Mouse (Mus musculus): Measurements from ENCODE around the gene Tom1l2. TPM values are rescaled to one million over a fixed set of nuclear protein-coding genes. Genes with fewer than 3 reads are reported as not detected.

Gene Tom1l2
- polyA plus RNA-seq, 1 experiment from 2014 or later, result 24.1 TPM

DNA sequence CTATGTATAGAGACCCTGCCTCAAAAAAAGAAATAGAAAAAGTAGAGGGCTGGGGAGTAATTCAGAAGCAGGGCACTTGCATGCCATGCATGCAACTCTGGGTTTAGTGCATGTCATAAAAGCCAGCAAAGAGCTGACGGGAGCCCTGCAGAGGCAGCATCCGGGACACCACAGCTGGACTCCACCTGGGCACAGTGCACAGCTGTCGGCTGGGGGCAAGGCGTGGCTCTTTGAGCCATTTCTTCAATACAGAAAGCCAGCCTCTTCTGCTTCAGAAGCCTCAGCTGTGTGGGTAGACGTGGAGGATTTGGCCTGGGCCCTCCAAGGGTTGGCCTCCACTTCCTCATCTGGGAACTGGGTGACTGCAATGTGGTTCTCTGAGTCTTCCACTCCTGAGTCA lies 117.4 kb downstream of the Tom1l2 start:
- H3K9me3 ChIP-seq, result no peaks in the 10 kb centered on the region
- no peaks in the 10 kb centered on the region for H3K27me3 ChIP-seq (replicated peaks)
- 74% methylated on average over 5 of the region's 5 CpGs for WGBS
- H3K4me3 ChIP-seq (replicated peaks), result no peak overlapping the region
- H3K27ac ChIP-seq, result no peak overlapping the region
- peaks cover 6% of the 10 kb centered on the region; the same call in 1 of the 2 replicates for H3K4me1 ChIP-seq
- no peak for ATAC-seq (ENCODE audit: insufficient read depth, low FRiP score, low read depth)
- 0 out of 2 replicates have a peak, but pooled peaks cover 8% of the 10 kb centered on the region for H3K36me3 ChIP-seq
- no peak overlapping the region for H3K4me2 ChIP-seq
- H3K9ac ChIP-seq, result no peak overlapping the region

DNA sequence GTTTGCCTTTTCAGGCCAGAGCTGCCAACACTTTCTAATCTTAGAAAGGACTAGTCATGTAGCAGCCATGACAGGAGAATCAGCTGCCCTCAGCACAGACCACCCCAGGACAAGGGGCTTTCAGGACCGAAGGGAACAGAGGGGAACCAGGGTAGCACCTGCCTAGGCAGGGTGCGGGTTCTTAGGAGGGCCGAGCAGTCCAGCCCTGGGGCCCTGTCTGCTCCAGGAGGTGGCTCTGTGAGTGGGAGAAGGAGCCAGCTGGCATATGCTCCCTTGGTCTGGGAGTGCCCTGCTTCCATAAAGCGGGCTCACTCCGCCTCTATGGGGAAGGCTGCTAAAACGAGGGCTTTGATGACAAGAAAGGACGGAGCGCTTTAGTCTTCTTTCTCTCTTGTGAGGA lies 119.5 kb downstream of the Tom1l2 start:
- H3K36me3 ChIP-seq, result peaks cover 5% of the 10 kb centered on the region; the same call in 1 of the 2 replicates
- WGBS, result 72% methylated on average over 8 of the region's 8 CpGs
- no peak overlapping the region for H3K4me2 ChIP-seq
- no peak overlapping the region for H3K9ac ChIP-seq
- H3K27ac ChIP-seq, result no peak overlapping the region
- H3K4me1 ChIP-seq, result peaks cover 9% of the 10 kb centered on the region; the same call in 1 of the 2 replicates
- H3K4me3 ChIP-seq (replicated peaks), result no peak overlapping the region
- no peaks in the 10 kb centered on the region for H3K9me3 ChIP-seq
- ATAC-seq (ENCODE audit: insufficient read depth, low FRiP score, low read depth), result no peak
- H3K27me3 ChIP-seq (replicated peaks), result no peaks in the 10 kb centered on the region

DNA sequence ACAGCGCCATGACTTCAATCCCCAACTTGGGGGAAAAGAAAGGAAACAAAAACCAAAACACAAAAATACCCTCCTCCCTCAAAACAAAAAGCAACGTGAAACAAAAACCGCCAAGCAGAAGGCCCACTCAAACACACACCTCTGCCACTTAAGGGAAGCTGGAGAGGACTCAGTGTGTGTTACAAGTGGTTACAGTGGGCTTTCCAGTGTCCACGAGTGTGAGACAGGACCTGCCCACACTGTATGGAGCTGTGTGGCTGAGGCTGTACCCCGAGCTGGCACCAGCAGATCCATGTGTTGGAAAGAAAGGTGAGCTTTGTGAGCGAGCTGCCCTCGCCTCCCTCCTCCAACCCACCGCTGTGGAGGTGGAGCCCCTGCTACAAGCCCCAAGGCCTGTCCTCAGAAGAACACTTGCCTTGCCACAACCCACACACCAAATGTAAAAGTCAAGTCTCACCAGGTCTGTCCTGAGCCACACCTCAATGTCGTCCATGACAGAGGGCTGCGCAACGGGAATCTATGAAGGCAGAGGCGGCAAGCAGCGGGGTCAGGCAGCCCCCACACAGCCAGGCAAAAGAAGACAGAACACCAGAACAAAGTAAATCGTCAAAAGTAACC lies 120.2 kb downstream of the Tom1l2 start:
- no peak for ATAC-seq (ENCODE audit: insufficient read depth, low FRiP score, low read depth)
- no peaks in the 10 kb centered on the region for H3K9me3 ChIP-seq
- H3K4me3 ChIP-seq (replicated peaks), result no peak overlapping the region
- H3K9ac ChIP-seq, result no peak overlapping the region
- WGBS, result 76% methylated on average over 14 of the region's 14 CpGs
- peaks cover 5% of the 10 kb centered on the region; the same call in 1 of the 2 replicates for H3K36me3 ChIP-seq
- no peak overlapping the region for H3K4me2 ChIP-seq
- no peak overlapping the region for H3K27ac ChIP-seq
- peaks cover 9% of the 10 kb centered on the region; the same call in 1 of the 2 replicates for H3K4me1 ChIP-seq
- no peaks in the 10 kb centered on the region for H3K27me3 ChIP-seq (replicated peaks)

DNA sequence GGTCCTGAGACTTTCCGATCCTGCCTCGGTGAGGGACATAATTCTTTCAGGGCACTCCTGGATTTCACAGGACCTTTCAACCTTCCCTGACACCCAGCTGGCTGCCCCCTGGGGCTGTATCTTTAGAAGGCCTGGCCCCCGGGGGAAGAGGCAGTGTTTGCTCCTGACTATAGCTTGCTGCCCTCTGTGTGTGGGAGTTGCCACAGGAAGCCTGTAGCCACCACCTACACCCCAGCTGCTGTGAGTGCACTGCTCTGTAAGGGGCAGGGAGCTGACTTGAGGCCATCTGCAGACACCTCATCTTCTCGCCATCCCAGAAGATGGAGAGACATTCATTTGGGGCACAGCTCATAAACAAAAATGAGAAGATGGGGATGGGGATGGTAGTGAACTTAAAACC lies 120.8 kb downstream of the Tom1l2 start:
- Histone ChIP-seq H3K9me3 (no peaks in the 10 kb centered on the region), H3K4me1 (peaks cover 9% of the 10 kb centered on the region; the same call in 1 of the 2 replicates), H3K27ac (no peak overlapping the region), H3K4me3 (replicated peaks) (no peak overlapping the region), H3K27me3 (replicated peaks) (no peaks in the 10 kb centered on the region), H3K4me2 (no peak overlapping the region), H3K36me3 (no peaks in the 10 kb centered on the region; the same call in 1 of the 2 replicates), H3K9ac (no peak overlapping the region)
- no peak for ATAC-seq (ENCODE audit: insufficient read depth, low FRiP score, low read depth)
- WGBS, result 48% methylated on average over 4 of the region's 4 CpGs

DNA sequence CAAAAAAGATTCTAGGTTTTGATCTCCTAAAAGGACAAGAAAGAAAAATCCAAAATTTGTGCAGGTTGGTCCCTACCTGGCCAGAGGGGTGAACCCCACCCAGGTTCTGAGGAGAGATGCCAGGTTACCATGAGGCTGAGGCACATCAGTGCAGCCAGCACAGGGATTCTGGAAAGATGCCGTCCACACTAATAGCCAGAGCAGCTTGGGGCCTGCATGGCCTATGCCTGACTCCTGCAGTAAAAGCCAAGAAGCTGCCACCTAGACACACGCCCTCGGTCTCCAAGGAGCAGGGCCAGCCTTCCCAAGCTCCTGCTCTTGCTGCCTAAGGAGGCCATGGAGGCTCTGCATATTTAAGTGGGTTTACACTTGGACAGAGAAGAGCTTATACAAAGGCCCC lies 121.4 kb downstream of the Tom1l2 start:
- Histone ChIP-seq H3K4me3 (replicated peaks) (no peak overlapping the region), H3K4me1 (peaks cover 9% of the 10 kb centered on the region; the same call in 1 of the 2 replicates), H3K9me3 (no peaks in the 10 kb centered on the region), H3K4me2 (no peak overlapping the region), H3K36me3 (no peaks in the 10 kb centered on the region; the same call in 1 of the 2 replicates), H3K9ac (no peak overlapping the region), H3K27ac (no peak overlapping the region), H3K27me3 (replicated peaks) (no peaks in the 10 kb centered on the region)
- 69% methylated on average over 3 of the region's 3 CpGs for WGBS
- ATAC-seq (ENCODE audit: insufficient read depth, low FRiP score, low read depth), result no peak

DNA sequence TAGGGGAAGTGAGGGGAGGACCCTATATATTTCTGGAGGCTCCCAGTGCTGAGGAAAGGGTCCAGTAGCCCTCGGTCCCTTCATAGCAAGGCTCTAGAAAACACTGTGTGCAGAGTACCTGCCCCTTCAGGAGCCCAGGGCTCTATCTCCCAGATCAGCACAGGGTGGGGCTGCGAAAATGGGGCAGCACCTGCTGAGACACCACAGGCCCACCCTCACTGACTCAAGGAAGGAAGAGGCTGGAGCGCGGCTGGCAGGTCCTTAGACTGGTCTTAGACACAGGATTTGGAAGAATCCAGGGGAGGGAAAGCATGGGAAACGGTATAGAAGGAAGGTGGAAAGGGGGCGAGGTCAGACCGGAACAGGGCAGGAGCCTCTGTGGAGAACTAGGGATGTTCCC lies 122.2 kb downstream of the Tom1l2 start:
- H3K27me3 ChIP-seq (replicated peaks), result no peaks in the 10 kb centered on the region
- H3K4me2 ChIP-seq, result no peak overlapping the region
- H3K4me3 ChIP-seq (replicated peaks), result no peak overlapping the region
- peak overlapping the region; percentile 61; the same call in 1 of the 2 replicates for H3K27ac ChIP-seq
- no peaks in the 10 kb centered on the region; the same call in 1 of the 2 replicates for H3K36me3 ChIP-seq
- 85% methylated on average over 7 of the region's 7 CpGs for WGBS
- ATAC-seq (ENCODE audit: insufficient read depth, low FRiP score, low read depth), result 0 out of 2 replicates have a peak, but pooled peaks have one; percentile 33
- H3K4me1 ChIP-seq, result peaks cover 9% of the 10 kb centered on the region; the same call in 1 of the 2 replicates
- H3K9me3 ChIP-seq, result no peaks in the 10 kb centered on the region
- no peak overlapping the region for H3K9ac ChIP-seq

DNA sequence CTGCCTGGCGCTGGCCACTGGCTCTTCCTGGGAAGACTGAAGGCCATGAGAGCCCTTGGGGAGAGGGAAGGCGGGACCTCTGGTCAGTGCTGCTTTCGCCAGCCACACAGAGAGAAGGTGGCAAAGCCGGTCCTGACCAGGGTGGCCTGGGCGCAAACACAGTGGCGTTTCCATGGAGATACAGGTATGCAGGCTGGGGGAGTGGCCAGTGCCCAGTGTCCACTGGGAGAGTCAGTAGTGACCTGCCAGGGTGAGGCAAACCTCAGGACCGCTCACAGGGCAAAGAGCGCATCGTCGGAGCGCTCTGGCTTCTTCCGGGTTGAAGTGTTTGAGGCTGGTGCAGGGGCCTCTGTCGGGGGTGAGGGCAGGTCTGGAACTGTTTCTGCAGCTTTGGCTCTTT lies 122.9 kb downstream of the Tom1l2 start:
- WGBS, result 55% methylated on average over 13 of the region's 13 CpGs
- Histone ChIP-seq H3K4me3 (replicated peaks) (no peak overlapping the region), H3K9ac (no peak overlapping the region), H3K9me3 (no peaks in the 10 kb centered on the region), H3K27ac (peak overlapping the region; percentile 61; the same call in 1 of the 2 replicates), H3K36me3 (no peaks in the 10 kb centered on the region; the same call in 1 of the 2 replicates), H3K27me3 (replicated peaks) (no peaks in the 10 kb centered on the region), H3K4me1 (peaks cover 9% of the 10 kb centered on the region; the same call in 1 of the 2 replicates), H3K4me2 (0 out of 2 replicates have a peak overlapping the region, but pooled peaks have one; percentile 4)
- peak; percentile 81 for ATAC-seq (ENCODE audit: insufficient read depth, low FRiP score, low read depth)

DNA sequence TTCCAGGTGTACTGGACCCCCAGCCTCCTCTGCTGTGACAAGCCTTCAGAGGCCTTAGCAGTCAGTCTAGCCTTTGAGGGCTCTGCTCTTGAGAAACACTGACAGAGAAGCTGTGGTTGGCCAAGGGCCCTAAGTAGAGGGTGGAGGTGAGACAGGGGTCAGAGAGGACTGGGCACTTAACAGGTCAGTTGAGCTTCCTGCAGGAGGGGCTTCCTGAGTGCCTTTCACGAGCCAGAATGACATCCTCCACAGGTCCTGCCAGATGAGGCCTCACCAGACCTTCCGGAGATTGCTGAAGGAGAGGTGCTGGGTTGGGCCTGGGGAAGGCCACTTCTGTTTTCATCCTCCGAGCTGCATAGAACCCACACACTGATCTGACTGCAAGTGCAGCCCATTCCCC lies 124.2 kb downstream of the Tom1l2 start:
- Histone ChIP-seq H3K9ac (no peak overlapping the region), H3K4me3 (replicated peaks) (no peak overlapping the region), H3K36me3 (no peaks in the 10 kb centered on the region; the same call in 1 of the 2 replicates), H3K27me3 (replicated peaks) (no peaks in the 10 kb centered on the region), H3K4me1 (peaks cover 9% of the 10 kb centered on the region; the same call in 1 of the 2 replicates), H3K27ac (no peak overlapping the region), H3K4me2 (no peak overlapping the region), H3K9me3 (no peaks in the 10 kb centered on the region)
- ATAC-seq (ENCODE audit: insufficient read depth, low FRiP score, low read depth), result no peak
- 56% methylated on average over 3 of the region's 3 CpGs for WGBS

DNA sequence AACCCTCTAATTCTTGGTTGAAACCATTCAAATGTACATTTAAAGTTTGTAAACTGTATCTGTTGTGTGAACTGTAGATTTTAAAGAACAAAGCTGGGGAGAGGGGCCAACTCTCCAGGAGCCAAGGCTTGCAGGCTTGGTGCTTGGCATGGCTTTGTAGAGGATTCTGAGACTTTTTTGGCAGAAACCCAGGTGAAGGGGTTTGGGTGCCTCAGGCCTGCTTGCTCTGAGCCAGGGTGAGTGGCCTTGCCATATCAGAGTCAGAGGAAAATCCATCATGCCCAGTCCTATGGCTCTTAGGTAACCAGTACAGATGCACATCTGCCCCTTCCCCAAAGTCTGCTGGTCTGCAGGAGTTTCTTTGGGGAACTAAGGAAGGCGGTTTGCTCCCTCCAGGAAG lies 126.8 kb downstream of the Tom1l2 start:
- ATAC-seq (ENCODE audit: insufficient read depth, low FRiP score, low read depth), result no peak
- Histone ChIP-seq H3K4me1 (peaks cover 23% of the 10 kb centered on the region), H3K4me2 (no peak overlapping the region), H3K9me3 (no peaks in the 10 kb centered on the region), H3K27me3 (replicated peaks) (no peaks in the 10 kb centered on the region), H3K4me3 (replicated peaks) (no peak overlapping the region), H3K9ac (no peak overlapping the region), H3K27ac (no peak overlapping the region), H3K36me3 (no peaks in the 10 kb centered on the region; the same call in 1 of the 2 replicates)
- WGBS, result 63% methylated on average over 1 of the region's 1 CpGs

DNA sequence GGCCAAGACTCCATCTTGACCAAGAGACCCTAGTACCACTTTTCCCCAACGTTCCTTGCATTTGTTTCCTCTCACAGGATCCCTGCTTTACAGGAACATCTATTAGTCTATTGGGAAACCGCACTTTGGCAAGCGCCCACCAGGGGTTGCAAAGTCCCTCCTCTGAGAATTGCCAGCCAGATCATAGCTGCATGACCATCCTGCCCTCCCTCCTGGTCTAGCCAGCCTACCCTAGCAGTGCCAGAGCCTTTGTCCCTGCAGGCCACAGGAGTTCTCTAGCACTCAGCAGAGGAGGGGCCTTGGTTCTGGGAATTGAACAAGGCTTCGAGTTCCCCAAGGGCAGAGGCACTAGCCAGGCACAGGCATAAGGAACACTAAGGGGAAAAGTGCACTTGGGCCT lies 128.0 kb downstream of the Tom1l2 start:
- no peaks in the 10 kb centered on the region; the same call in 1 of the 2 replicates for H3K36me3 ChIP-seq
- H3K4me3 ChIP-seq (replicated peaks), result no peak overlapping the region
- no peak for ATAC-seq (ENCODE audit: insufficient read depth, low FRiP score, low read depth)
- H3K27ac ChIP-seq, result no peak overlapping the region
- whole genome bisulfite sequencing, result 50% methylated on average over 4 of the region's 4 CpGs
- no peak overlapping the region for H3K9ac ChIP-seq
- H3K4me1 ChIP-seq, result peaks cover 24% of the 10 kb centered on the region
- H3K27me3 ChIP-seq (replicated peaks), result no peaks in the 10 kb centered on the region
- H3K4me2 ChIP-seq, result no peak overlapping the region
- no peaks in the 10 kb centered on the region for H3K9me3 ChIP-seq

DNA sequence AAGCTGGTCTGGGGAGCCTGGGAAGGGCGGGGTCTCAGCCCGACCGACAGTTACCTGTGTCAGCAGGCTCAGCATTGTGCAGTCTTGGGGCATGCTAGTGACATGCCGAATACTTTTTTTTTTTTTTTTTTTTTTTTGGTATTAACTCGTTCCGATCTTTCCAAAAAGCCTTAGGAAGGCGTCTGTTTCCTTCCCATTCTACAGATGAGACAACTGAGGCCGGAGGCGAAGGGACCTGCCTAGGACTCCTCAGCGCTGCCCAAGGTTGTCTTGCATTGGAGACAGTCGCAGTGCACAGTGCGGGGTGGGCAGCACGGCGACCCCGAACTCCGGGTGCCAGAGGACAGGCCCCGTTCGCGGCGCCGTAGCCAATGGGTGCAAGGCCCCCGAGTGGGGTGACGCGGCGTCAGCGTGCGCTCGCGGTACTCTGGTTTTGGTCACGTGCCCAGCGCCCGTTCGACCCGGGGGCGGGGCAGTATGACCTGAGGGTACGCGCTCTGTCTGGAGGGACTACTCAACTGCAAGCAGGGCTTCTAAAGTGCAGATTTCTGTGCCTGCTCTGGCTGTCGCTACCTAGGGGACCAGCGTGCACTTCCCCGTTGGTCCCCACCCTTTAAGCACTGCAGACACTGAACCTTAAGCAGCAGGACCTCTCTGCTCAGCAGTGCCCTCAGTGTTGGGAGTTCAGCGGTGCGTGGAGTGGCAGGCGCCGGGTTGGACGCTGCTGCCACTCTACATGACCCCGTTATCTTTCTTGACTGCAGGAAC lies 130.1 kb downstream of the Tom1l2 start, which contains the start of gene Srebf1:
TSS of gene Srebf1 (minus strand) at position 113 of the 768 bp plus-strand sequence.
- Histone ChIP-seq H3K4me2 (peak within 1 kb of the TSS; percentile 87), H3K4me1 (peaks cover 38% of the 10 kb centered on the region), H3K27me3 (replicated peaks) (no peaks in the 10 kb centered on the region), H3K9me3 (no peaks in the 10 kb centered on the region), H3K27ac (peak within 1 kb of the TSS; percentile 76), H3K4me3 (replicated peaks) (peak within 1 kb of the TSS; percentile 43), H3K36me3 (peaks cover 13% of the 10 kb centered on the region), H3K9ac (peak within 1 kb of the TSS; percentile 23)
- ATAC-seq (ENCODE audit: insufficient read depth, low FRiP score, low read depth), result peak; percentile 67
- 4% methylated on average over 46 of the region's 46 CpGs for WGBS

DNA sequence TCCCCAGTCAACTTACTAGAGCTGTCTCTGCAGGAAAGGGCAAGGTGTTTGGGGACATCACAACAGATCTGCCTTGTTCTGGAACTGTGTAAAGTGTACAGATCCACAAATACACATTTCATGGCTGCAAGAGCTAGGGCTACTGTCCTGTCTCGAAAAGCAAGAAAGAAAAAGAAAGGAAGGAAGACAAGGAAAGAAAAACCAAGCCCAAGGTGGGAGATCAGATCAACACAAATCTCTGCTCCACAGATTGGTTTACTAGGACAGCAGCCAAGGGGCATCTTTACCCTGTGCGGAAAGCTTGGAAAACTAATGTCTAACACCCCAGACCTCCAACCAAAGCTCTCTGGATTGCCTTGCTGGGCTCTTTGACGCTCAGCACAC lies 130.6 kb downstream of the Tom1l2 start:
- no peaks in the 10 kb centered on the region for H3K27me3 ChIP-seq (replicated peaks)
- H3K9me3 ChIP-seq, result no peaks in the 10 kb centered on the region
- H3K9ac ChIP-seq, result no peak overlapping the region
- peak overlapping the region; percentile 87 for H3K4me2 ChIP-seq
- H3K36me3 ChIP-seq, result peaks cover 16% of the 10 kb centered on the region
- H3K4me1 ChIP-seq, result peaks cover 42% of the 10 kb centered on the region
- no peak for ATAC-seq (ENCODE audit: insufficient read depth, low FRiP score, low read depth)
- WGBS, result 46% methylated on average over 3 of the region's 3 CpGs
- peak overlapping the region; percentile 43 for H3K4me3 ChIP-seq (replicated peaks)
- peak overlapping the region; percentile 76; the same call in 1 of the 2 replicates for H3K27ac ChIP-seq
